Comparison of ENCODE assay signal across 13 mouse cellular contexts in genomic region chr4:59336846-59337532, GRCm38 (mm10).
A peak's percentile ranks its signal among the peaks of the same experiment; 100 is the strongest.
DNase-seq lines count a peak whose midpoint lies in the region; ATAC-seq and TF ChIP-seq lines count a peak whose summit lies in the region.
"Had no signal": no experiment of that assay in that cellular context is flagged by ENCODE, and none has a peak within 500 bp of the region (broad histone marks: within the 10 kb centered on the region; RNA-seq: fewer than 3 reads in every experiment).

No protein-coding gene starts in this region.

- intact Hi-C loops in heart, postnatal 14 days (cut with DNase I): loop anchor here (5.0 to 10.0 kb wide), 2 partner anchors 90 to 352 kb away; partner anchors contain the start of gene Ptgr1

- H3K27me3 ChIP-seq in heart, embryonic 15.5 days: no peaks in the 10 kb centered on the region
- H3K27me3 ChIP-seq in heart, embryonic 16.5 days (ENCODE audit: control insufficient read depth, insufficient read depth, low read length): no peaks in the 10 kb centered on the region
- no peaks in the 10 kb centered on the region for H3K27me3 ChIP-seq in limb, embryonic 15.5 days
- H3K27me3 ChIP-seq in stomach, postnatal 0 days (ENCODE audit: control insufficient read depth, insufficient read depth, low read length): no peaks in the 10 kb centered on the region
- H3K27me3 ChIP-seq: embryonic facial prominence, embryonic 12.5 days; neural tube, embryonic 12.5 days had no signal

- TF ChIP-seq EP300 in stomach, postnatal 0 days (optimal IDR thresholded peaks at IDR 0.05): no peak

- H3K9me3 ChIP-seq in heart, embryonic 15.5 days (replicated peaks): no peaks in the 10 kb centered on the region
- no peaks in the 10 kb centered on the region for H3K9me3 ChIP-seq in heart, embryonic 16.5 days (replicated peaks; ENCODE audit: control insufficient read depth, low read length)
- no peaks in the 10 kb centered on the region for H3K9me3 ChIP-seq in limb, embryonic 15.5 days
- no peaks in the 10 kb centered on the region for H3K9me3 ChIP-seq in stomach, postnatal 0 days (ENCODE audit: control insufficient read depth, low read length)
- H3K9me3 ChIP-seq: embryonic facial prominence, embryonic 12.5 days; neural tube, embryonic 12.5 days had no signal

- H3K4me2 ChIP-seq in heart, embryonic 15.5 days: no peak overlapping the region
- no peak overlapping the region for H3K4me2 ChIP-seq in heart, embryonic 16.5 days (ENCODE audit: low read depth, low read length)
- H3K4me2 ChIP-seq in limb, embryonic 15.5 days: no peak overlapping the region
- no peak overlapping the region for H3K4me2 ChIP-seq in stomach, postnatal 0 days (replicated peaks; ENCODE audit: low read depth)
- H3K4me2 ChIP-seq: embryonic facial prominence, embryonic 12.5 days; neural tube, embryonic 12.5 days had no signal

- H3K27ac ChIP-seq in heart, embryonic 15.5 days: peak overlapping the region; percentile 65
- peak overlapping the region; percentile 77 for H3K27ac ChIP-seq in heart, embryonic 16.5 days (ENCODE audit: low read length)
- peak overlapping the region; percentile 62 for H3K27ac ChIP-seq in limb, embryonic 15.5 days
- H3K27ac ChIP-seq in stomach, postnatal 0 days (replicated peaks): no peak overlapping the region
- H3K27ac ChIP-seq: hindbrain, postnatal 0 days; liver, embryonic 14.5 days; neural tube, embryonic 12.5 days had no signal

- no peaks in the 10 kb centered on the region for H3K36me3 ChIP-seq in heart, embryonic 15.5 days
- H3K36me3 ChIP-seq in heart, embryonic 16.5 days (ENCODE audit: control insufficient read depth, insufficient read depth): no peaks in the 10 kb centered on the region
- no peaks in the 10 kb centered on the region for H3K36me3 ChIP-seq in limb, embryonic 15.5 days
- H3K36me3 ChIP-seq in stomach, postnatal 0 days (ENCODE audit: control insufficient read depth, insufficient read depth, low read length): no peaks in the 10 kb centered on the region
- H3K36me3 ChIP-seq: embryonic facial prominence, embryonic 12.5 days; neural tube, embryonic 12.5 days had no signal

- no peak for DNase-seq in heart, postnatal 14 days
- peak; percentile 16 to 64 for DNase-seq in spleen, postnatal 4 days (ENCODE audit: low spot score in 2 of 2)
- no peak for DNase-seq in spleen, postnatal 14 days (ENCODE audit: low spot score in 2 of 2)
- no peak for DNase-seq in stomach, postnatal 0 days (ENCODE audit: low spot score)
- DNase-seq: cerebellum, adult 9-11 months had no signal

- peaks cover 35% of the 10 kb centered on the region for H3K4me1 ChIP-seq in heart, embryonic 15.5 days (replicated peaks)
- H3K4me1 ChIP-seq in heart, embryonic 16.5 days (ENCODE audit: control insufficient read depth, insufficient read depth, low read length): peaks cover 27% of the 10 kb centered on the region
- H3K4me1 ChIP-seq in limb, embryonic 15.5 days: peaks cover 18% of the 10 kb centered on the region
- 0 out of 2 replicates have a peak, but pooled peaks cover 5% of the 10 kb centered on the region for H3K4me1 ChIP-seq in stomach, postnatal 0 days (replicated peaks; ENCODE audit: control insufficient read depth, insufficient read depth)
- H3K4me1 ChIP-seq: neural tube, embryonic 12.5 days had no signal

- H3K9ac ChIP-seq in heart, embryonic 15.5 days: no peak overlapping the region
- H3K9ac ChIP-seq in heart, embryonic 16.5 days (ENCODE audit: low read length): no peak overlapping the region
- no peak overlapping the region for H3K9ac ChIP-seq in limb, embryonic 15.5 days
- no peak overlapping the region for H3K9ac ChIP-seq in stomach, postnatal 0 days (ENCODE audit: low read length)
- H3K9ac ChIP-seq: embryonic facial prominence, embryonic 12.5 days; liver, embryonic 14.5 days; neural tube, embryonic 12.5 days had no signal

- no peak overlapping the region for H3K4me3 ChIP-seq in heart, embryonic 15.5 days
- no peak overlapping the region for H3K4me3 ChIP-seq in heart, embryonic 16.5 days (ENCODE audit: low read length)
- H3K4me3 ChIP-seq in limb, embryonic 15.5 days: no peak overlapping the region
- no peak overlapping the region for H3K4me3 ChIP-seq in stomach, postnatal 0 days (ENCODE audit: low read depth, low read length)
- H3K4me3 ChIP-seq: embryonic facial prominence, embryonic 12.5 days; neural tube, embryonic 12.5 days had no signal

- TF ChIP-seq CTCF in stomach, postnatal 0 days (IDR thresholded peaks at IDR 0.05; ENCODE audit: low read depth): no peak

- WGBS in heart, embryonic 15.5 days: 86% methylated on average over 11 of the region's 11 CpGs
- 88% methylated on average over 11 of the region's 11 CpGs for WGBS in heart, embryonic 16.5 days
- WGBS in limb, embryonic 15.5 days: 82% methylated on average over 11 of the region's 11 CpGs
- 97% methylated on average over 9 of the region's 11 CpGs for WGBS in stomach, postnatal 0 days

- ATAC-seq in heart, embryonic 15.5 days (replicated peaks; ENCODE audit: insufficient number of reproducible peaks, insufficient read depth, low FRiP score, low read depth): no peak
- no peak for ATAC-seq in heart, embryonic 16.5 days (replicated peaks; ENCODE audit: extremely low read depth, insufficient read depth, low FRiP score)
- no peak for ATAC-seq in limb, embryonic 15.5 days (ENCODE audit: insufficient number of reproducible peaks, low FRiP score, low TSS enrichment, low read depth)
- ATAC-seq in stomach, postnatal 0 days (ENCODE audit: low FRiP score, low TSS enrichment): no peak
- ATAC-seq: midbrain, embryonic 16.5 days had no signal

Comparison
In these comparisons a context has a peak if more than half of its experiments do, and no peak if none do; other contexts are left out.
1. DNase-seq: peak in spleen, postnatal 4 days (2 of 2); none in heart, postnatal 14 days (0 of 2), spleen, postnatal 14 days (0 of 2) and stomach, postnatal 0 days (single experiment).